Mouse (Mus musculus) layer of hippocampus, adult 2 months (tissue): ENCODE results near the gene Prss48. TPM values are rescaled to one million over a fixed set of nuclear protein-coding genes. Genes with fewer than 3 reads are reported as not detected.
A peak's percentile ranks its signal among the peaks of the same experiment; 100 is the strongest.

Experiments
- DNase-seq, 2 experiments: peaks; one replicate each; pipeline ENCODE4 v3.0.0; 2022; ENCODE audit warnings: low spot score in 2 of 2
- H3K27ac ChIP-seq: fragments of 200-600 bp; 2 replicates; pipeline ENCODE4 v1.8.1; 2022
- H3K4me3 ChIP-seq: fragments of 200-600 bp; 2 replicates; pipeline ENCODE4 v1.8.1; 2022; ENCODE audit warnings: mild to moderate bottlenecking
- CTCF ChIP-seq: fragments of 200-600 bp; conservative IDR thresholded peaks from 2 replicates; pipeline ENCODE4 v1.8.1; 2022; ENCODE audit warnings: antibody characterized with exemption, mild to moderate bottlenecking, moderate library complexity
- total RNA-seq, 2 experiments: library from RNA; stranded (reverse); gene quantifications; 2 replicates each; pipeline ENCODE4 v1.2.3; 2021

Prss48 gene
- total RNA-seq, 2 experiments from 2014 or later = not detected

DNA sequence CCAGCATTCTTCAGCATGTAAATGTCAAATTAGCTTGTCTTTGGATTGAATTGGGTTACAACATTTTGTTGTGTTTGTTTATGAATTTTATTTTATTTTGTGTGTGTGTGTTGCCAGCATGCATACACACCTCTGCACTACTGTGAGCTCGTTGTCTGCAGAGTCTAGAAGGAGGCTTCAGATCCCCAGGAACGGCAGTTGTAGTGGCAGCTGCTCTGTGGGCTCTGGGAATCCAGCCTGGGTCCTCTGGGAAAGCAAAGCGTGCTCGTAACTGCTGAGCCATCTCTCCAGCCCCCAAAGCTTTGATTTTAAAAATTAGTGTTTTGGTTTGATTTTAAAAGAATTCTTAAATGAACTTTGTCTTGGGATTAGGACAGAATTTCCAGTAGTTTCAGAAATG lies 19.4 kb upstream of the Prss48 start:
- TF ChIP-seq CTCF = no peak
- peak; percentile 36 to 43 for DNase-seq

GRCm38 (mm10) chr3:86020921-86021650 lies 18.8 kb upstream of the Prss48 start:
- no peak for TF ChIP-seq CTCF
- H3K4me3 ChIP-seq = no peak overlapping the region
- no peak for DNase-seq
- H3K27ac ChIP-seq = peak overlapping the region; percentile 72

More for the DNA sequence above, 19.4 kb upstream of the Prss48 start:
- H3K4me3 ChIP-seq = no peak overlapping the region
- peak overlapping the region; percentile 72 for H3K27ac ChIP-seq

GRCm38 (mm10) chr3:86017484-86017883 lies 15.2 kb upstream of the Prss48 start:
- Histone ChIP-seq H3K4me3 (no peak overlapping the region), H3K27ac (peak overlapping the region; percentile 61)
- no peak for TF ChIP-seq CTCF
- peak in 1 of 2 experiments; percentile 43 for DNase-seq

DNA sequence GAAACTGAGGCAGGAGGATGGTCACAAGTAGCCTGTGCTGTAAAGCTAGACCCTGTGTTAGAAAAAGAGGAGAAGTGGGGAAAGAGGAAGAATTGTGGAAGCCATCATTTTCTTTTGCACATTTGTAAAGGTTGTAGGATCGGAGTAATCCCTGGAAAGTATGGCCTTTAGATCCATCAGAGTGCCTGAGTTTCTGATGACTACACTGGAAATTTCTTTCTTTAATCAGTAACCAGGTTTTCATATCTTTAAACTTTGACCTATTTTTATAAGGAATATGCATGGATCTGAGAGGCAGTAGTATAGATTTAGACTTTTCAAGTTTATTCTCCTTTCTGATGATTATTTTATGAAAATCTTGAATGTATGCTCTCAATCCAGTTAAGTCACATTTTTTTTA lies 14.7 kb upstream of the Prss48 start:
- Histone ChIP-seq H3K4me3 (no peak overlapping the region), H3K27ac (peak overlapping the region; percentile 61)
- no peak for TF ChIP-seq CTCF
- no peak for DNase-seq

GRCm38 (mm10) chr3:86013837-86014236 lies 11.5 kb upstream of the Prss48 start:
- Histone ChIP-seq H3K27ac (no peak overlapping the region), H3K4me3 (no peak overlapping the region)
- DNase-seq = no peak
- TF ChIP-seq CTCF = no peak

DNA sequence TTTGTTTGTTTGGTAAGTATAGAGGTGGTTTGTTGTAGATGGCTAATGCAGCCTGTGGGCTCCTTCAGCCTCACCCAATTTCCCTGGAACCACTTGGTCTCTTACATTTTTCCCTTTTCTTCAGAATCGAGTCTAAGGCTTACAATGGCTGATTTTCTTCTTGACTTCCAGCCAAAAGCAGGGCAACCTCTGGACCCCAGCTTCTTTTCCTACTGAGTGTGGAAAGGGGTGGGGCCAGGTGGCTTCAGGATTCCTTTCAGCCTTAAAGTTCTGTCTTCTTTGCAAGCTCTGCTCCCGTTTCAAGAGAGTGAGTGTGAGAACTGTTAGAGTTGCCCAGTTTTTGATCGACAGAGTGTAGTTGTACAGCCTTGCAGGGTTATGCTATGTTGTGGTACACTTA lies 9.5 kb upstream of the Prss48 start:
- TF ChIP-seq CTCF = no peak
- no peak overlapping the region for H3K27ac ChIP-seq
- H3K4me3 ChIP-seq = no peak overlapping the region
- no peak for DNase-seq

- H3K27ac ChIP-seq = no peak overlapping the region
- no peak for TF ChIP-seq CTCF
- H3K4me3 ChIP-seq = no peak overlapping the region
- no peak for DNase-seq
Measured at GRCm38 (mm10) chr3:86011373-86011772, 9.1 kb upstream of the Prss48 start.

GRCm38 (mm10) chr3:86010618-86011017 lies 8.3 kb upstream of the Prss48 start:
- no peak for TF ChIP-seq CTCF
- no peak overlapping the region for H3K27ac ChIP-seq
- DNase-seq = no peak
- H3K4me3 ChIP-seq = no peak overlapping the region

- no peak for TF ChIP-seq CTCF
- Histone ChIP-seq H3K4me3 (no peak overlapping the region), H3K27ac (no peak overlapping the region)
- no peak for DNase-seq
Measured at GRCm38 (mm10) chr3:86004751-86005150, 2.5 kb upstream of the Prss48 start.

GRCm38 (mm10) chr3:86002940-86003339 lies 649 bp upstream of the Prss48 start:
- no peak for DNase-seq
- TF ChIP-seq CTCF = no peak
- Histone ChIP-seq H3K27ac (no peak overlapping the region), H3K4me3 (no peak overlapping the region)

DNA sequence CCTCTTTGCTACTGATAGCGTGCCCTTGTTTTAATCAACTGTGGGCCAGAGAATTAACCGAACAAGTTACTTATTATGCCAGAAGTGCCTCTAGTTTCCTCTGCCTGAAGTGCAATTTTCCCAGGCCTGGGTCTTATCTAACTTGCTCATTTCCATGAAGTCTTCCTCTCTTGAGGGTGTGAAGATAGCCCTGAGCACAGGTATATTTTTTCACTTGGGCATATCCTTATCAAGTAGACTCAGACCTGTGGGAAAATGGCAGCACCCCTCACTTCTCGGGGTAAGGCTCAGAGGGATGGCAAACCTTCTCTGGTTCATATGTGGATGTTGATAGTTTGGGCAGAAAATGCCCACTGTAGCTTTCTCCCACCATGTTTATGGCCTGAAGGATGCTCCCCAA lies 1.0 kb downstream of the Prss48 start:
- DNase-seq = no peak
- no peak overlapping the region for H3K4me3 ChIP-seq
- no peak for TF ChIP-seq CTCF
- no peak overlapping the region for H3K27ac ChIP-seq

DNA sequence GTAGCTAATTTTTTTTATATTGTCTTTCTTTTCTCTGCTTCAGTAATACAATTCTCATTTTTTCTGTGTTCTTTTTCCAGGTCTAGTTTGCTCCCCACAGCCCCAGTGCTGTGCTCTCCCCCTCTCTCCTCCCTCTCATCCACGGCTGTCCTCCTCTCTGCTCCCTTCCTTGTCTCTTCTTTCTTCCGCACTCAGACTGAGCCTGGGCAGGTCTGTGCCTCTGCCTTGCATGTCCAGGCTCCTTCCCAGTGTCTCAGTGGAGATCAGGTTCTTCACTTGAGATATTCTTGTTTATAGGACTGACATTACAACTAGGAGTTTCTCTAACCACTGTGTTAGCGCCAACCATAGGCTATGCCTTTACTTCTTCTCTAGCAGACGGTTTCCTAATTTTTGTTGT lies 7.6 kb downstream of the Prss48 start:
- DNase-seq = no peak
- TF ChIP-seq CTCF = no peak
- H3K27ac ChIP-seq = no peak overlapping the region
- no peak overlapping the region for H3K4me3 ChIP-seq

GRCm38 (mm10) chr3:85993744-85994143 lies 8.5 kb downstream of the Prss48 start:
- no peak overlapping the region for H3K27ac ChIP-seq
- H3K4me3 ChIP-seq = no peak overlapping the region
- TF ChIP-seq CTCF = no peak
- DNase-seq = no peak

DNA sequence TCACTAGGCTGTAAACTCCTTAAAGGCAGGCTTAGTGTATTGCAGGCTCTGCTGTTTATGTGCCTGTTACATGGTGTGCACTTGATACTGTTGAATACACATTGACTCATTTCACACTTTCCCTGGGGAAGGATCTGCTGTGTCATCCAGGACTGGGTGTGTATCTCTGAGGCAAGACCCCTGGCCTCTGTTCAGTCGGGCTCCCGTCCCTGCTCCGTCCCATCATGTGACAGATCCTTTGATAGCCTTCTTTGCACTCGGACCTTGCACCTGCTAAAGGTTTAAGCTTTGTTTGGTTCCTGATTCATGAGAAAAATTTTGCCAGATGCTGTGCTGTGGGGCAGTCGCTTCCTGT lies 10.5 kb downstream of the Prss48 start:
- no peak overlapping the region for H3K4me3 ChIP-seq
- H3K27ac ChIP-seq = no peak overlapping the region
- DNase-seq = no peak
- TF ChIP-seq CTCF = no peak

- no peak for DNase-seq
- H3K4me3 ChIP-seq = no peak overlapping the region
- TF ChIP-seq CTCF = no peak
- no peak overlapping the region for H3K27ac ChIP-seq
Measured at GRCm38 (mm10) chr3:85991140-85991801, 11.0 kb downstream of the Prss48 start.
